Mouse (Mus musculus): ENCODE data around the gene Cyp4f39. TPM values are rescaled to one million over a fixed set of nuclear protein-coding genes. Genes with fewer than 3 reads are reported as not detected.

Cyp4f39 gene
- not detected for total RNA-seq (2022)

DNA sequence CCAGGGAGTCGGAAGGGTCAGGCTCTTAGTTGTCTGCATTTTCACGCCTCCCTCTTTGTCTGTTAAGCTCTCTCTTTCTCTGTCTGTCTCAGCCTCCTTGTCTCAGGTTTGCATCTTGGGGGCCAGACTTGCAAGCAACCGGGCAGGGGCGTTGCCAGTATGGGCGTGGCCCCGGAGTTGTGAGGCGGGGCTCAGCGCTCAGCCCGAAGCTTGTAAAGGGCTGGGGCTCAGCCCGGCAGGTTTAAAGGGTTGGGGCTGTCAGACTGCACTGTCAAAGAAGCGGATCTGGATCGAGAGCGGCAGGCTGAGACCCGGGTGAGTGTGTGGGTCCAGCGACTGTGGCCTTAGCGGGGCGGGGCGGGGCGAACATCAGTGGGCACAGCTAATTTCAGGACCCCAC, at the start of gene Cyp4f39:
Cyp4f39 (plus strand) TSS at position 242 of the 400 bp plus-strand sequence.
- DNase-seq (ENCODE audit: low spot score in 2 of 2): no peak

- DNase-seq (ENCODE audit: low spot score in 2 of 2): no peak
Measured at GRCm38 (mm10) chr17:32402779-32403157, 49.8 kb upstream of the Cyp4f39 start.

- no peak for DNase-seq (ENCODE audit: low spot score in 2 of 2)
Measured at GRCm38 (mm10) chr17:32403417-32403816, 49.1 kb upstream of the Cyp4f39 start, which contains the start of gene Rasal3. Gene Rasal3, minus strand, starts transcription at chr17:32403583.

DNA sequence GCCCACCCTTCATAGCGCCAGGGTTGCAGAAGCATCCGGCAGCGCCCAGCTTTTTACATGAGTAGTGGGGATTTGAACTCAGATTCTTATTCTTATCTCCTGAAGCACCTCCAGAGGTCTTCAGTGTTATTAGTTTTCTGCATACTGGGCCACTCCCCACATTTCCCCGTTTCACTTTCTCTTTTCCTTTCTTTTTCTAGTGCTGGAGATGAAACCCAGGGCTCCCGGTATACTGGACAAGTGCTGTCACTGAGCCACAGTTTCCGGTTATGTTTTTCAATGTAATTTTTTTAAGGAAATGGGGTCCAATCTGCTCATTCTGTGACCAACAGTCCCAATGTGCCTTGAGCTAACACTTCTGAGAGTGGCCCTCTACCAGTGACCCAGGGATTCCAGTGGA, 40.6 kb upstream of the Cyp4f39 start:
- DNase-seq (ENCODE audit: low spot score in 2 of 2): no peak

- DNase-seq (ENCODE audit: low spot score in 2 of 2): no peak
Measured at GRCm38 (mm10) chr17:32415417-32416020, 37.0 kb upstream of the Cyp4f39 start.

DNA sequence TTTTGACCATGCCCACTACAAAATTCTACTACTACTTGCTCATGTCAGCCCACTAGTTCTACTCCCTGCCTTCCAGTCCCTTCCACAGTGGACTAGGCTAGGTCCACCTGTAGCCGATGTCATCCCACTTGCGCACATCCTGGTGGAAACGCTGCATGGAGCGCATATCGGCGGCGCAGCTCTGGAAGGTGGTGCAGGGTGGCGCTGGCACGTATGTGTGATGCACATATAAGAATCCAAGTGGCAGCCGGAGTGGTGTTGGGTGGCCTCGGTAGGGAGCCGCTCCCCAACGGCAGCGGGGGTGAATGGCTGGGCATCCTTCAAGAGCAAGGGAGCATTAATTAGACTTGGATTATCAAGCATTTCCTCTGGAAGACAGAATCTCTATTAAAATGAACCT, 35.8 kb upstream of the Cyp4f39 start:
- DNase-seq (ENCODE audit: low spot score in 2 of 2): no peak

DNA sequence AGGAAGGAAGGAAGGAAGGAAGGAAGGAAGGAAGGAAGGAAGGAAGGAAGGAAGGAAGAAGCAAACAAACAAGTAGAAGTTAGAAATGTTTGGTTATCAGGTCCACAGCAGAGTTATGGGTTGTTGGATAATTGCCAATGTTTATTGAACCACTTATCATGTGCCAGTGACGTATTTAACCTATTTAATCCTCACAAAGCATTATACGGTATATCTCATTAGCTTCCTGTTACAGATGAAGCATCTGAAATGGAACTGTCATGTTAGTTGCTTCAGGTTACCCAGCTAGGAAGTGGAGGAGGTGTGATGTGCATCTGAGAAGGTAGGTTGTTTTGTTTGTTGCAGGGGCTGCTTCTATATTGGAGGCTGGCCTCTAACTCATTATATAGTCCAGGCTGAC, 32.5 kb upstream of the Cyp4f39 start:
- DNase-seq (ENCODE audit: low spot score in 2 of 2): no peak

GRCm38 (mm10) chr17:32420781-32421180, 31.7 kb upstream of the Cyp4f39 start:
- no peak for DNase-seq (ENCODE audit: low spot score in 2 of 2)

- no peak for DNase-seq (ENCODE audit: low spot score in 2 of 2)
Measured at GRCm38 (mm10) chr17:32424034-32424433, 28.5 kb upstream of the Cyp4f39 start, which contains the start of gene Pglyrp2. Gene Pglyrp2, minus strand, starts transcription at chr17:32424167.

DNA sequence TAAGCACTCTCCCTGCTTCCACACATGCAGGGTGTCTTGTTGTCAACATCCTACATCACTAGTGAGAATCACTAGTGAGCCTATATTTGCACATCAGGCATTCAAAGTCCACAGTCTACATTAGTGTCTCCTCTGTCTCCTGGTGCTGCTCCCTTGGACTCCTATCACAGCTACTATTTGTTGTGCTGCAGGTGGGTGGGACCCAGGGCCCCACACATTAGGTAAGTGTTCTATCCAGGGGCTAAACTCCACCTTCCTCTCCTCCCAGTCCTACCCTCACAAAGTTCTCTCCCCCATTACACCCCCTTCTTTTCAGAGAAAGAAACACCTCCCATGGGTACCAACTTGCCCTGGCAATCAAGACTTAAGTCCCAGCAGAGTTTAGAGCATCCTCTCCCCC, 25.9 kb upstream of the Cyp4f39 start:
- DNase-seq (ENCODE audit: low spot score in 2 of 2): no peak

GRCm38 (mm10) chr17:32431972-32432371, 20.6 kb upstream of the Cyp4f39 start:
- DNase-seq (ENCODE audit: low spot score in 2 of 2): no peak

- DNase-seq (ENCODE audit: low spot score in 2 of 2): no peak
Measured at GRCm38 (mm10) chr17:32434324-32434723, 18.2 kb upstream of the Cyp4f39 start.

GRCm38 (mm10) chr17:32435151-32435550, 17.4 kb upstream of the Cyp4f39 start:
- DNase-seq (ENCODE audit: low spot score in 2 of 2): no peak

DNA sequence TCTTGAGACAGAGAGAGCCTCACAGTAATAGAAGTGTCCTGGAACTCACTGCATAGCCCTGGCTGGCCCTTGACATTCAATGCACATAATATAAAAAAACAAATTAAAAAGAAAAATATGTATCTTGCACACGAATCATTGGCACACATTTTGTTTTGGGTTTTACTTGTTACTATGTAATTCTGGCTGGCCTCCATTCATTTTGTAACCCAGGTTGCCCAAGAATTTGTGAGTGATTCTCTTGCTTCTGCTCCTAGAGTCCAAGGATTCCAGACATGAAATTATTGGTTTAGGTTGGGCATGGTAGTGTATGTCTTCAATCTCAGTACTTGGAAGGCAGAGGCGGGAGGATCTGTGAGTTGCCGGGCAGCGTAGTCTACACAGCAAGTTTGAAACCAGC, 15.4 kb upstream of the Cyp4f39 start:
- no peak for DNase-seq (ENCODE audit: low spot score in 2 of 2)

- DNase-seq (ENCODE audit: low spot score in 2 of 2): no peak
Measured at GRCm38 (mm10) chr17:32443245-32443644, 9.3 kb upstream of the Cyp4f39 start.

- DNase-seq (ENCODE audit: low spot score in 2 of 2): no peak
Measured at GRCm38 (mm10) chr17:32445016-32445415, 7.5 kb upstream of the Cyp4f39 start.

DNA sequence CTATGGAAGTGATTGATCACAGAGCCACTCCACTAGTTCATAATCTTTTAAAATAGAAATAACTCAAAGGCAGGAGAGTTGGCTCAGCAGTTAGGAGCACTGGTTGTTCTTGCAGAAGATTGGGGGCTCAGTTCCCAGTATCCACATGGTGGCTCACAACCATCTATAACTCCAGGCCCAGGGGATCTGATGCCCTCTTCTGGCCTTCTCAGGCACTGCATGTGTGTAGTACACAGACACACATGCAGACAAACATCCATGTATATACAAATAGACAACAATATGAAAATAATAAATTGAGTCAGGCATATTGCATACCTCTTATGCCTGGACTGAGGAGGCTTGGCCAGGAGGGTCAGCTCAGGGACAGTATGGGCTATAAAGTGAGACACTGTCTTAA, 5.3 kb upstream of the Cyp4f39 start:
- no peak for DNase-seq (ENCODE audit: low spot score in 2 of 2)

DNA sequence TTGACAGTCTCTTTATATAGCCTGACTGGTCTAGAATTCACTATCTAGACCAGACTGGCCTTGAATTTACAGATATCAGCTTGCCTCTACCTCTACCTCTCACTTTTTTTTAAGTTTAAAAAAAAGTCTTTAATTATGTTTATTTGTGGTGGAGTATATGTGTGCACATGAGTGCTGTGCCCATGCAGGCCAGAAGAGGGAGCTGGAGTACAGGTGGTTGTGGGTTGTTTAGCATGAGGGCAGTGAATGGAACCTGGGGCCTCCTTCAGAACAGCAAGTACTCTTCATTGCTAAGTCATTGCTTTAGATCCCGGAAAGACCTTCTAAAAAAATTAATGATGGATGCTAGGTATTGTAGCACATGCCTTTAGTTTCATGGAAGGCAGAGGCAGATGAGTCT, 3.5 kb upstream of the Cyp4f39 start:
- no peak for DNase-seq (ENCODE audit: low spot score in 2 of 2)

DNA sequence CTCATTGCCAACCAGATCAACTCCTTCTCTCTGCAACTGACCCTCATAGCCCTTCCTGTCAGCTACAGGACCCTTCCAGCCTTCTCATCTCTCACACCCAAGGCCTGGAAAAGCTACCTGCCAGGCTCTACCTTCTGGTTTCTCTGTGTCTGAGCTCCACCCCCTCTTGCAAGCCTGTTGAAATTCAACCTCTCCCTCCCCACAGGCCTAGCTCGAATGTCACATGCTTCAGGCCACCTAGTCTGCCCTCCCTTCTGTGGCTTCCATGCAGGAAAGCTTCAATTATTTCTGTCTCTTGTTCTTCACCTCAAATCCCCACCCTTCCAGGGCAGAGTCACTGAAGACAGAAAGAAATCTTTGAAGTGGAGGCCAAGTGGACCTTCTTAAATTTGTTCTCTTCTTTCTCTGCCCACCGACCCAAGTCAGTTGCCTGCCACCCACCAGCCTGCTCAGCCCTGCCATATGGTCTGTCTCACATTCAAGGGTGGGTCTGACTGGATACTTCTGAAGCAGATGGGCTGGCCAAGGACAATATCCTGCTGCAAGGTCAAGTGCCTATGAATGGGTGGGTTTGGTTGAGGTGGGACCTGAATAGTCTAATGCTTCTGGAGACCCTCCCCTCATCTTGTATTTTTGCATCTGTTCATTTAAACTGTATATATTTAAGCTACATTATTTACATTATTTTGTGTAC, 1.5 kb upstream of the Cyp4f39 start:
- no peak for DNase-seq (ENCODE audit: low spot score in 2 of 2)

- no peak for DNase-seq (ENCODE audit: low spot score in 2 of 2)
Measured at GRCm38 (mm10) chr17:32454188-32454587, 1.7 kb downstream of the Cyp4f39 start.

GRCm38 (mm10) chr17:32454997-32455396, 2.5 kb downstream of the Cyp4f39 start:
- no peak for DNase-seq (ENCODE audit: low spot score in 2 of 2)

DNA sequence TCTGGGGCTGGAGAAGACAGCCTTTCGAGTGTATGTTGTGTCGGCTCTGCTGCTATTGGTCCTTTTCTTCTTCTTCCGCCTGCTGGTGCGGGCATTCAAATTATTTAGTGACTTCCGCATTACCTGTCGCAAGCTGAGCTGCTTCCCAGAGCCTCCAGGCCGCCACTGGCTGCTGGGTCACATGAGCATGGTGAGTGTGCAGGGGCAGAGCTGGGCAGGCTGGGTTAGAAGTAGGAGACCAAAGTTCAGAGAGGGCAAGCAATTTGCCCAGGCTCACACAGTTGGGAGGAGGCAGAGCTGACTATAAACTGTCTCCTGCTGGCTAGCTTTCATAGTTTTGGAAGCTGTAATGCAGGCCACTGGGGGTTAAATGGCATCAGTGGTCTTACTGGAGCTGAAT, 16.0 kb downstream of the Cyp4f39 start:
- DNase-seq (ENCODE audit: low spot score in 2 of 2): no peak

DNA sequence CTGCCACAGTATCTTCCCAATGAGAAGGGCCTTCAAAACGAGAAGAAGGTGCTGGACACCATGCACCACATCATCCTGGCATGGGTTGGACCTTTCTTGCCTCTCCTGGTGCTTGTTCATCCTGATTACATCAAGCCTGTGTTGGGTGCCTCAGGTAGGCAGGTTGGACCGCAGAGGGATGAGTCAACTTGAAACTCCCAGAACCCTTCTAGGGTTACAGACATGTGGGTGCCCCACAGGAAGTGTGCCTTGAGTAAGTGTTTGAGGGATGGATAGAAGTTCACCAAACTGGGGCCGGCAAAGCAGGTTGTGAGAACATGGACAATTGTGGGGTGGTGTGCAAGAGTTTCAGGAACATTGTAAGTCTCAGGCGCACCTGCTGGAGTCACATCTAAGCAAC, 18.3 kb downstream of the Cyp4f39 start:
- no peak for DNase-seq (ENCODE audit: low spot score in 2 of 2)

Measured in left cerebral cortex, adult 8-10 months (tissue).